Mouse (Mus musculus) G1E (cell line): ENCODE data around the gene Prkag1.

Source experiments
- CTCF ChIP-seq: IDR thresholded peaks from 2 replicates; pipeline ENCODE4 v1.5.1; 2012; ENCODE audit warnings: low read depth, low read length, inconsistent platforms, mixed read lengths
- GATA1 ChIP-seq: IDR thresholded peaks from 2 replicates; pipeline ENCODE4 v1.6.1; 2012; ENCODE audit warnings: borderline replicate concordance, low read length, inconsistent platforms, mixed read lengths
- GATA2 ChIP-seq: IDR thresholded peaks from 2 replicates; pipeline ENCODE4 v1.6.1; 2012; ENCODE audit warnings: low read depth, low read length, inconsistent platforms, borderline replicate concordance
- POLR2AphosphoS5 ChIP-seq: IDR thresholded peaks from 2 replicates; pipeline ENCODE4 v1.6.1; 2012; ENCODE audit warnings: low read depth, low read length, inconsistent platforms; ENCODE audit not compliant: insufficient replicate concordance

DNA sequence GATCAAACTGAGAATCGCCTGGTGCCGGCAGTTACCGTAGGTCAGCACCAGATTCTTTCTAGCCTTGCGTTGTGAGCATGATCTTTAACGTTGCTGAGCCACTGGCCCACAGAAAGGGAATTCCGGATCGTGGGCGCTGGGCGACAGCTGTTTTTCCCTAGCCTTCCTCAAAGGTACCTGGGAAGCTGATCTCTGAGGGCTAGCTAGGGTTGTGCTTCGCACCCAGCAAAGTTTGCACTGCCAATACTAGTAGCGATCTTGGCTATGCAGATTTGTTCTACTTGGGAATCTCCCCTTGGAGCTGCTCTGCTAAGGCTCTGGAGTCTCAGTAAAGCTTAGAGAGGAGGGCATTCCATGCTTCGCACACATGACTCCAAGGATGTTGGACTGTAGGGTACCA lies 40.1 kb downstream of the Prkag1 start:
- no peak for TF ChIP-seq CTCF
- TF ChIP-seq GATA1, result no peak
- TF ChIP-seq POLR2AphosphoS5, result no peak
- TF ChIP-seq GATA2, result no peak
